13 mouse cellular contexts compared by ENCODE assay signal in genomic region chr7:134821264-134821663, GRCm38 (mm10).
DNase-seq lines count a peak whose midpoint lies in the region; ATAC-seq lines count a peak whose summit lies in the region.
"Had no signal": no experiment of that assay in that cellular context is flagged by ENCODE, and none has a peak within 500 bp of the region (broad histone marks: within the 10 kb centered on the region; RNA-seq: fewer than 3 reads in every experiment).

No protein-coding gene starts in this region.

- DNase-seq in forebrain, embryonic 11.5 days (ENCODE audit: low spot score), result peak; percentile 2
- DNase-seq in midbrain, embryonic 14.5 days, result peak; percentile 52
- DNase-seq in left cerebral cortex, postnatal 25 days (ENCODE audit: low spot score in 2 of 2), result no peak
- DNase-seq in frontal cortex, postnatal 10 days (ENCODE audit: low spot score in 2 of 2), result no peak
- DNase-seq: liver; liver, postnatal 0 days; spleen, adult 18-20 months had no signal

- no peak overlapping the region for H3K27ac ChIP-seq in forebrain, embryonic 11.5 days (ENCODE audit: low read depth, low read length)
- H3K27ac ChIP-seq in forebrain, embryonic 12.5 days, result no peak overlapping the region
- H3K27ac ChIP-seq in midbrain, embryonic 14.5 days (replicated peaks; ENCODE audit: low read depth, low read length), result no peak overlapping the region
- no peak overlapping the region for H3K27ac ChIP-seq in midbrain, embryonic 15.5 days
- H3K27ac ChIP-seq in forebrain, embryonic 15.5 days (replicated peaks), result 0 out of 2 replicates have a peak overlapping the region, but pooled peaks have one; percentile 0
- H3K27ac ChIP-seq: kidney, embryonic 15.5 days had no signal

- intact Hi-C loops in left cerebral cortex, postnatal 25 days (cut with DNase I), result no loop called here

- no peaks in the 10 kb centered on the region for H3K9me3 ChIP-seq in forebrain, embryonic 11.5 days (ENCODE audit: control insufficient read depth, low read length)
- no peaks in the 10 kb centered on the region for H3K9me3 ChIP-seq in forebrain, embryonic 12.5 days
- no peaks in the 10 kb centered on the region for H3K9me3 ChIP-seq in midbrain, embryonic 14.5 days (ENCODE audit: control insufficient read depth, low read length)
- H3K9me3 ChIP-seq in midbrain, embryonic 15.5 days, result no peaks in the 10 kb centered on the region
- no peaks in the 10 kb centered on the region for H3K9me3 ChIP-seq in forebrain, embryonic 15.5 days
- H3K9me3 ChIP-seq: kidney, embryonic 15.5 days had no signal

- 39% methylated on average over 1 of the region's 1 CpGs for WGBS in forebrain, embryonic 11.5 days
- WGBS in forebrain, embryonic 12.5 days, result 25% methylated on average over 1 of the region's 1 CpGs
- WGBS in midbrain, embryonic 14.5 days, result 21% methylated on average over 1 of the region's 1 CpGs
- 8% methylated on average over 1 of the region's 1 CpGs for WGBS in midbrain, embryonic 15.5 days
- 2% methylated on average over 1 of the region's 1 CpGs for WGBS in forebrain, embryonic 15.5 days

- no peak for ATAC-seq in forebrain, embryonic 11.5 days (replicated peaks; ENCODE audit: low FRiP score)
- no peak for ATAC-seq in forebrain, embryonic 12.5 days (ENCODE audit: low FRiP score)
- ATAC-seq in midbrain, embryonic 14.5 days (ENCODE audit: low FRiP score, low TSS enrichment), result no peak
- no peak for ATAC-seq in midbrain, embryonic 15.5 days (replicated peaks)
- ATAC-seq in forebrain, embryonic 15.5 days (replicated peaks), result peak; percentile 81
- ATAC-seq: intestine, embryonic 16.5 days; liver, postnatal 0 days had no signal

- no peaks in the 10 kb centered on the region for H3K27me3 ChIP-seq in forebrain, embryonic 11.5 days (ENCODE audit: control insufficient read depth, insufficient read depth, low read length)
- no peaks in the 10 kb centered on the region for H3K27me3 ChIP-seq in forebrain, embryonic 12.5 days
- no peaks in the 10 kb centered on the region for H3K27me3 ChIP-seq in midbrain, embryonic 14.5 days (ENCODE audit: control insufficient read depth, insufficient read depth, low read length)
- no peaks in the 10 kb centered on the region for H3K27me3 ChIP-seq in midbrain, embryonic 15.5 days (replicated peaks)
- no peaks in the 10 kb centered on the region for H3K27me3 ChIP-seq in forebrain, embryonic 15.5 days
- H3K27me3 ChIP-seq: kidney, embryonic 15.5 days had no signal

- H3K36me3 ChIP-seq in forebrain, embryonic 11.5 days (ENCODE audit: control insufficient read depth, insufficient read depth, low read length), result no peaks in the 10 kb centered on the region
- H3K36me3 ChIP-seq in forebrain, embryonic 12.5 days (replicated peaks), result no peaks in the 10 kb centered on the region
- no peaks in the 10 kb centered on the region for H3K36me3 ChIP-seq in midbrain, embryonic 14.5 days (ENCODE audit: control insufficient read depth, insufficient read depth, low read length)
- no peaks in the 10 kb centered on the region for H3K36me3 ChIP-seq in midbrain, embryonic 15.5 days (replicated peaks)
- H3K36me3 ChIP-seq in forebrain, embryonic 15.5 days, result no peaks in the 10 kb centered on the region
- H3K36me3 ChIP-seq: G1E had no signal

- H3K4me2 ChIP-seq in forebrain, embryonic 11.5 days (ENCODE audit: low read depth, low read length, severe bottlenecking), result no peak overlapping the region
- H3K4me2 ChIP-seq in forebrain, embryonic 12.5 days, result no peak overlapping the region
- no peak overlapping the region for H3K4me2 ChIP-seq in midbrain, embryonic 14.5 days (ENCODE audit: low read length)
- no peak overlapping the region for H3K4me2 ChIP-seq in midbrain, embryonic 15.5 days
- no peak overlapping the region for H3K4me2 ChIP-seq in forebrain, embryonic 15.5 days (replicated peaks)
- H3K4me2 ChIP-seq: kidney, embryonic 15.5 days had no signal

- no peak overlapping the region for H3K9ac ChIP-seq in forebrain, embryonic 11.5 days (ENCODE audit: low read length)
- H3K9ac ChIP-seq in forebrain, embryonic 12.5 days, result no peak overlapping the region
- no peak overlapping the region for H3K9ac ChIP-seq in midbrain, embryonic 14.5 days (replicated peaks; ENCODE audit: low read length)
- no peak overlapping the region for H3K9ac ChIP-seq in midbrain, embryonic 15.5 days
- no peak overlapping the region for H3K9ac ChIP-seq in forebrain, embryonic 15.5 days (replicated peaks)
- H3K9ac ChIP-seq: kidney, embryonic 15.5 days; liver, postnatal 0 days had no signal

- no peak overlapping the region for H3K4me3 ChIP-seq in forebrain, embryonic 11.5 days (ENCODE audit: low read depth, low read length)
- no peak overlapping the region for H3K4me3 ChIP-seq in forebrain, embryonic 12.5 days (replicated peaks)
- no peak overlapping the region for H3K4me3 ChIP-seq in midbrain, embryonic 14.5 days (replicated peaks; ENCODE audit: low read depth, low read length)
- no peak overlapping the region for H3K4me3 ChIP-seq in midbrain, embryonic 15.5 days
- no peak overlapping the region for H3K4me3 ChIP-seq in forebrain, embryonic 15.5 days
- H3K4me3 ChIP-seq: kidney, embryonic 15.5 days had no signal

- H3K4me1 ChIP-seq in forebrain, embryonic 11.5 days (replicated peaks; ENCODE audit: control insufficient read depth, insufficient read depth, low read length), result no peaks in the 10 kb centered on the region
- H3K4me1 ChIP-seq in forebrain, embryonic 12.5 days, result peaks cover 14% of the 10 kb centered on the region
- H3K4me1 ChIP-seq in midbrain, embryonic 14.5 days (ENCODE audit: control insufficient read depth, insufficient read depth, low read length), result 0 out of 2 replicates have a peak, but pooled peaks cover 12% of the 10 kb centered on the region
- H3K4me1 ChIP-seq in midbrain, embryonic 15.5 days, result peaks cover 9% of the 10 kb centered on the region
- H3K4me1 ChIP-seq in forebrain, embryonic 15.5 days, result peaks cover 19% of the 10 kb centered on the region

Comparison
In these comparisons a context has a peak if more than half of its experiments do, and no peak if none do; other contexts are left out.
1. DNase-seq: peak in forebrain, embryonic 11.5 days (single experiment) and midbrain, embryonic 14.5 days (single experiment); none in left cerebral cortex, postnatal 25 days (0 of 2) and frontal cortex, postnatal 10 days (0 of 2).